Mouse (Mus musculus) thymus, adult 2 months (tissue): Measurements from ENCODE around the gene Sar1b.

Experiments
- CTCF ChIP-seq: fragments of 200-500 bp; IDR thresholded peaks from 2 replicates; pipeline ENCODE4 v1.5.1; 2012; ENCODE audit warnings: mild to moderate bottlenecking, control low read depth, low read length, moderate library complexity, borderline replicate concordance; ENCODE audit not compliant: control insufficient read depth, poor library complexity, insufficient read depth; ENCODE audit errors: extremely low read depth
- POLR2A ChIP-seq: fragments of 200-500 bp; IDR thresholded peaks from 2 replicates; pipeline ENCODE4 v1.6.1; 2012; ENCODE audit warnings: mild to moderate bottlenecking, low read length, control low read depth, moderate library complexity; ENCODE audit not compliant: control insufficient read depth, poor library complexity, insufficient read depth; ENCODE audit errors: extremely low read depth

DNA sequence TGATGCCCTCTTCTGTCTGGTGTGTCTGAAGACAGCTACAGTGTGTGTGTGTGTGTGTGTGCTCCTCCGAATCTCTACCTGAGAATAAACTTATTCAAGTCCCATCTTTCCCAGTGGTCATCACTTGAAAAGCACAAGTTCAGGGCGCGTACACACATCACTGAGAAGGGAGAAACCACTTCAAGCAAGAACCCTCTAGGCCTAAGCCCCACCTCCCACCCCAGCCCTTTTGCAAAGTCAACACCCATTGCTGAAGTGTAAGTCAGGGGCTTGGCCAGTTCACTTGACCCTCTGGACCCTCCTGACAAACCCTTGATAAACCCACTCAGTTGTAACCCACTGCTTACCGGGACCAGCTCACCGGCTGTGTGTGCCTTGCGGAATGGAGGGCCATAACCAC, 73.0 kb downstream of the Sar1b start:
- TF ChIP-seq CTCF (no peak), POLR2A (no peak)
